Mouse (Mus musculus) intestine, embryonic 15.5 days (tissue): ENCODE data around the gene Fbxl3. TPM values are rescaled to one million over a fixed set of nuclear protein-coding genes. Genes with fewer than 3 reads are reported as not detected.
A peak's percentile ranks its signal among the peaks of the same experiment; 100 is the strongest.

Experiments
- ATAC-seq: fragments of 200-750 bp; cut with Nextera tagmentation; 2 replicates; pipeline ENCODE4 v1.8.0; 2017; ENCODE audit warnings: moderate TSS enrichment, moderate library complexity
- H3K27ac ChIP-seq: fragments of 300-500 bp; sonication (generic); 2 replicates; pipeline ENCODE4 v1.5.1; 2015; ENCODE audit warnings: mild to moderate bottlenecking, inconsistent platforms
- H3K27me3 ChIP-seq: fragments of 300-500 bp; sonication (generic); replicated peaks from 2 replicates; pipeline ENCODE4 v1.6.1; 2015; ENCODE audit warnings: inconsistent platforms
- H3K36me3 ChIP-seq: fragments of 300-500 bp; sonication (generic); 2 replicates; pipeline ENCODE4 v1.6.1; 2015; ENCODE audit warnings: inconsistent platforms
- H3K4me1 ChIP-seq: fragments of 300-500 bp; sonication (generic); replicated peaks from 2 replicates; pipeline ENCODE4 v1.6.1; 2015; ENCODE audit warnings: inconsistent platforms
- H3K4me2 ChIP-seq: fragments of 300-500 bp; sonication (generic); replicated peaks from 2 replicates; pipeline ENCODE4 v1.6.1; 2015; ENCODE audit warnings: mild to moderate bottlenecking, inconsistent platforms
- H3K4me3 ChIP-seq: fragments of 300-500 bp; sonication (generic); replicated peaks from 2 replicates; pipeline ENCODE4 v1.5.1; 2015; ENCODE audit warnings: inconsistent platforms
- H3K9ac ChIP-seq: fragments of 300-500 bp; sonication (generic); 2 replicates; pipeline ENCODE4 v1.6.1; 2015; ENCODE audit warnings: inconsistent platforms
- H3K9me3 ChIP-seq: fragments of 300-500 bp; sonication (generic); 2 replicates; pipeline ENCODE4 v1.6.1; 2016; ENCODE audit warnings: inconsistent platforms
- WGBS: fragments of 180-500 bp; shearing (Covaris S2); methylation state at CpG from one replicate; pipeline ENCODE4 v1.1.7; 2015; 5-methylcytosine and 5-hydroxymethylcytosine counted together
- polyA plus RNA-seq: library from polyadenylated mRNA; unstranded; fragments of >200 nt; fragmentation: Nextera tagmentation; extraction: Ambion mirVana; gene quantifications from 2 replicates; pipeline ENCODE4 v1.2.1, GENCODE M21; 2015

Fbxl3 gene
- polyA plus RNA-seq, 1 experiment from 2014 or later: 23.0 TPM

GRCm38 (mm10) chr14:103098587-103099235 is 655 bp downstream of the Fbxl3 start:
- peak overlapping the region; percentile 88 for H3K4me3 ChIP-seq
- no peaks in the 10 kb centered on the region for H3K36me3 ChIP-seq
- H3K4me2 ChIP-seq: peak overlapping the region; percentile 61
- peak; percentile 87 for ATAC-seq
- no peaks in the 10 kb centered on the region for H3K27me3 ChIP-seq
- no peaks in the 10 kb centered on the region for H3K9me3 ChIP-seq
- 1% methylated on average over 51 of the region's 86 CpGs for WGBS
- H3K4me1 ChIP-seq: peaks cover 15% of the 10 kb centered on the region; the same call in 1 of the 2 replicates
- H3K27ac ChIP-seq: peak overlapping the region; percentile 99
- peak overlapping the region; percentile 98 for H3K9ac ChIP-seq

- H3K9me3 ChIP-seq: no peaks in the 10 kb centered on the region
- H3K4me3 ChIP-seq: peak overlapping the region; percentile 88
- H3K27ac ChIP-seq: peak overlapping the region; percentile 99; the same call in 1 of the 2 replicates
- H3K36me3 ChIP-seq: no peaks in the 10 kb centered on the region
- peak overlapping the region; percentile 61 for H3K4me2 ChIP-seq
- WGBS: under 1% methylated on average over 2 of the region's 2 CpGs
- no peak for ATAC-seq
- peaks cover 19% of the 10 kb centered on the region for H3K4me1 ChIP-seq
- no peaks in the 10 kb centered on the region for H3K27me3 ChIP-seq
- H3K9ac ChIP-seq: peak overlapping the region; percentile 98
These were observed 1.2 kb downstream of the Fbxl3 start for GRCm38 (mm10) chr14:103098213-103098586.

- WGBS: 71% methylated on average over 6 of the region's 6 CpGs
- peaks cover 28% of the 10 kb centered on the region for H3K4me1 ChIP-seq
- H3K27ac ChIP-seq: no peak overlapping the region
- H3K27me3 ChIP-seq: no peaks in the 10 kb centered on the region
- H3K4me2 ChIP-seq: peak overlapping the region; percentile 28; the same call in 1 of the 2 replicates
- no peak for ATAC-seq
- no peaks in the 10 kb centered on the region for H3K9me3 ChIP-seq
- H3K36me3 ChIP-seq: no peaks in the 10 kb centered on the region
- no peak overlapping the region for H3K9ac ChIP-seq
- no peak overlapping the region for H3K4me3 ChIP-seq
These were observed 2.7 kb downstream of the Fbxl3 start for GRCm38 (mm10) chr14:103096621-103097020.

GRCm38 (mm10) chr14:103095826-103096225 is 3.5 kb downstream of the Fbxl3 start:
- Histone ChIP-seq H3K27ac (no peak overlapping the region), H3K9me3 (no peaks in the 10 kb centered on the region), H3K4me3 (no peak overlapping the region), H3K27me3 (no peaks in the 10 kb centered on the region), H3K4me1 (peaks cover 29% of the 10 kb centered on the region), H3K4me2 (no peak overlapping the region), H3K36me3 (0 out of 2 replicates have a peak, but pooled peaks cover 4% of the 10 kb centered on the region), H3K9ac (no peak overlapping the region)
- ATAC-seq: no peak
- WGBS: 84% methylated on average over 8 of the region's 8 CpGs

GRCm38 (mm10) chr14:103095036-103095435 is 4.3 kb downstream of the Fbxl3 start:
- Histone ChIP-seq H3K9me3 (no peaks in the 10 kb centered on the region), H3K4me3 (no peak overlapping the region), H3K4me2 (no peak overlapping the region), H3K36me3 (0 out of 2 replicates have a peak, but pooled peaks cover 4% of the 10 kb centered on the region), H3K4me1 (peaks cover 27% of the 10 kb centered on the region), H3K27me3 (no peaks in the 10 kb centered on the region), H3K9ac (no peak overlapping the region), H3K27ac (no peak overlapping the region)
- ATAC-seq: no peak
- WGBS: 91% methylated on average over 8 of the region's 8 CpGs

GRCm38 (mm10) chr14:103093670-103094069 is 5.7 kb downstream of the Fbxl3 start:
- Histone ChIP-seq H3K36me3 (peaks cover 4% of the 10 kb centered on the region; the same call in 1 of the 2 replicates), H3K27ac (0 out of 2 replicates have a peak overlapping the region, but pooled peaks have one; percentile 13), H3K9ac (no peak overlapping the region), H3K4me2 (no peak overlapping the region), H3K4me3 (no peak overlapping the region), H3K27me3 (no peaks in the 10 kb centered on the region), H3K9me3 (no peaks in the 10 kb centered on the region), H3K4me1 (peaks cover 27% of the 10 kb centered on the region)
- peak; percentile 67 for ATAC-seq
- 43% methylated on average over 4 of the region's 4 CpGs for WGBS

GRCm38 (mm10) chr14:103093236-103093635 is 6.1 kb downstream of the Fbxl3 start:
- 0 out of 2 replicates have a peak overlapping the region, but pooled peaks have one; percentile 13 for H3K27ac ChIP-seq

GRCm38 (mm10) chr14:103088624-103089023 is 10.7 kb downstream of the Fbxl3 start:
- Histone ChIP-seq H3K4me1 (peaks cover 19% of the 10 kb centered on the region), H3K9ac (no peak overlapping the region), H3K9me3 (no peaks in the 10 kb centered on the region), H3K27ac (no peak overlapping the region), H3K4me2 (no peak overlapping the region), H3K36me3 (peaks cover 15% of the 10 kb centered on the region), H3K27me3 (no peaks in the 10 kb centered on the region), H3K4me3 (no peak overlapping the region)
- 64% methylated on average over 6 of the region's 6 CpGs for WGBS
- 0 out of 2 replicates have a peak, but pooled peaks have one; percentile 16 for ATAC-seq

More at GRCm38 (mm10) chr14:103093236-103093635, 6.1 kb downstream of the Fbxl3 start:
- no peaks in the 10 kb centered on the region for H3K27me3 ChIP-seq
- no peak overlapping the region for H3K9ac ChIP-seq
- H3K4me3 ChIP-seq: no peak overlapping the region
- H3K36me3 ChIP-seq: peaks cover 4% of the 10 kb centered on the region; the same call in 1 of the 2 replicates
- WGBS: 67% methylated on average over 3 of the region's 3 CpGs
- no peak overlapping the region for H3K4me2 ChIP-seq
- H3K4me1 ChIP-seq: peaks cover 27% of the 10 kb centered on the region
- no peak for ATAC-seq
- H3K9me3 ChIP-seq: no peaks in the 10 kb centered on the region

GRCm38 (mm10) chr14:103087846-103088245 is 11.5 kb downstream of the Fbxl3 start:
- no peak overlapping the region for H3K9ac ChIP-seq
- peaks cover 19% of the 10 kb centered on the region for H3K36me3 ChIP-seq
- peaks cover 13% of the 10 kb centered on the region for H3K4me1 ChIP-seq
- no peak overlapping the region for H3K4me3 ChIP-seq
- ATAC-seq: peak; percentile 21; the same call in 1 of the 2 replicates
- no peak overlapping the region for H3K27ac ChIP-seq
- WGBS: 46% methylated on average over 5 of the region's 5 CpGs
- no peaks in the 10 kb centered on the region for H3K9me3 ChIP-seq
- H3K4me2 ChIP-seq: no peak overlapping the region
- H3K27me3 ChIP-seq: no peaks in the 10 kb centered on the region

- ATAC-seq: peak; percentile 51; the same call in 1 of the 2 replicates
- no peak overlapping the region for H3K27ac ChIP-seq
- no peak overlapping the region for H3K4me2 ChIP-seq
These were observed 12.6 kb downstream of the Fbxl3 start for GRCm38 (mm10) chr14:103086671-103087324.

GRCm38 (mm10) chr14:103085840-103086533 is 13.4 kb downstream of the Fbxl3 start:
- H3K4me2 ChIP-seq: no peak overlapping the region
- H3K9me3 ChIP-seq: no peaks in the 10 kb centered on the region
- peaks cover 17% of the 10 kb centered on the region for H3K36me3 ChIP-seq
- H3K4me1 ChIP-seq: 0 out of 2 replicates have a peak, but pooled peaks cover 6% of the 10 kb centered on the region
- no peak overlapping the region for H3K9ac ChIP-seq
- WGBS: 42% methylated on average over 1 of the region's 1 CpGs
- no peak for ATAC-seq
- no peak overlapping the region for H3K27ac ChIP-seq
- H3K27me3 ChIP-seq: no peaks in the 10 kb centered on the region
- H3K4me3 ChIP-seq: no peak overlapping the region

More at GRCm38 (mm10) chr14:103086671-103087324, 12.6 kb downstream of the Fbxl3 start:
- H3K9me3 ChIP-seq: no peaks in the 10 kb centered on the region
- peaks cover 19% of the 10 kb centered on the region for H3K36me3 ChIP-seq
- H3K4me1 ChIP-seq: peaks cover 9% of the 10 kb centered on the region
- no peak overlapping the region for H3K4me3 ChIP-seq
- H3K27me3 ChIP-seq: no peaks in the 10 kb centered on the region
- no peak overlapping the region for H3K9ac ChIP-seq
- 84% methylated on average over 4 of the region's 4 CpGs for WGBS
